ENCODE assay signal across 10 mouse cellular contexts in genomic region chr2:25240310-25240709, GRCm38 (mm10). TPM values are rescaled to one million over a fixed set of nuclear protein-coding genes. Genes with fewer than 3 reads are reported as not detected.
A peak's percentile ranks its signal among the peaks of the same experiment; 100 is the strongest.
DNase-seq lines count a peak whose midpoint lies in the region; ATAC-seq and TF ChIP-seq lines count a peak whose summit lies in the region.
"Had no signal": no experiment of that assay in that cellular context is flagged by ENCODE, and none has a peak within 500 bp of the region (broad histone marks: within the 10 kb centered on the region; RNA-seq: fewer than 3 reads in every experiment).

No protein-coding gene starts in this region.

- 51% methylated on average over 8 of the region's 8 CpGs for WGBS in kidney, embryonic 16.5 days
- 50% methylated on average over 8 of the region's 8 CpGs for WGBS in embryonic facial prominence, embryonic 13.5 days
- 51% methylated on average over 8 of the region's 8 CpGs for WGBS in intestine, embryonic 15.5 days

- peaks cover 26% of the 10 kb centered on the region for H3K4me1 ChIP-seq in kidney, embryonic 16.5 days (ENCODE audit: insufficient read depth, low read length)
- peaks cover 28% of the 10 kb centered on the region for H3K4me1 ChIP-seq in embryonic facial prominence, embryonic 13.5 days
- peaks cover 18% of the 10 kb centered on the region for H3K4me1 ChIP-seq in intestine, embryonic 15.5 days (replicated peaks)

- peak overlapping the region; percentile 56 for H3K27ac ChIP-seq in kidney, embryonic 16.5 days (ENCODE audit: low read length)
- peak overlapping the region; percentile 71; the same call in 1 of the 2 replicates for H3K27ac ChIP-seq in embryonic facial prominence, embryonic 13.5 days
- peak overlapping the region; percentile 72; the same call in 1 of the 2 replicates for H3K27ac ChIP-seq in intestine, embryonic 15.5 days

- no peak overlapping the region for H3ac ChIP-seq in myocyte (ENCODE audit: control insufficient read depth, insufficient read length)

- no peaks in the 10 kb centered on the region for H3K9me3 ChIP-seq in kidney, embryonic 16.5 days (ENCODE audit: low read length)
- no peaks in the 10 kb centered on the region for H3K9me3 ChIP-seq in embryonic facial prominence, embryonic 13.5 days
- no peaks in the 10 kb centered on the region for H3K9me3 ChIP-seq in intestine, embryonic 15.5 days

- no peak for TF ChIP-seq POLR2A in myocyte (IDR thresholded peaks at IDR 0.05; ENCODE audit: insufficient read length, low read depth)

- H3K79me2 ChIP-seq in myocyte (ENCODE audit: control insufficient read depth, insufficient read depth) = no peaks in the 10 kb centered on the region

- ATAC-seq in kidney, embryonic 16.5 days (ENCODE audit: low FRiP score, low TSS enrichment) = peak; percentile 12
- ATAC-seq in embryonic facial prominence, embryonic 13.5 days (ENCODE audit: insufficient number of reproducible peaks, insufficient read depth, low FRiP score, low TSS enrichment, low read depth) = no peak
- peak; percentile 10; the same call in 1 of the 2 replicates for ATAC-seq in intestine, embryonic 15.5 days
- no peak for ATAC-seq in monocyte, adult 5-6 weeks (replicated peaks; ENCODE audit: insufficient number of reproducible peaks, low FRiP score, low TSS enrichment, poor library complexity, severe bottlenecking)

- 0 out of 2 replicates have a peak, but pooled peaks cover under 1% of the 10 kb centered on the region for H3K36me3 ChIP-seq in kidney, embryonic 16.5 days (ENCODE audit: insufficient read depth, low read length)
- H3K36me3 ChIP-seq in embryonic facial prominence, embryonic 13.5 days = no peaks in the 10 kb centered on the region
- no peaks in the 10 kb centered on the region for H3K36me3 ChIP-seq in intestine, embryonic 15.5 days
- H3K36me3 ChIP-seq in myocyte (ENCODE audit: control insufficient read depth, insufficient read depth) = no peaks in the 10 kb centered on the region

- DNase-seq in kidney, adult 8-10 months = no peak
- DNase-seq in right cerebral cortex, postnatal 36 days (ENCODE audit: low spot score in 2 of 2) = no peak
- DNase-seq in thymus, postnatal 0 days (ENCODE audit: low spot score) = no peak

- peaks cover 20% of the 10 kb centered on the region for H3K27me3 ChIP-seq in kidney, embryonic 16.5 days (ENCODE audit: insufficient read depth, low read length)
- peaks cover 45% of the 10 kb centered on the region for H3K27me3 ChIP-seq in embryonic facial prominence, embryonic 13.5 days
- peaks cover 6% of the 10 kb centered on the region for H3K27me3 ChIP-seq in intestine, embryonic 15.5 days (replicated peaks)
- peaks cover 33% of the 10 kb centered on the region for H3K27me3 ChIP-seq in myocyte (ENCODE audit: control insufficient read depth, insufficient read depth, insufficient read length)

- peak overlapping the region; percentile 55 for H3K9ac ChIP-seq in kidney, embryonic 16.5 days (replicated peaks; ENCODE audit: low read length)
- peak overlapping the region; percentile 71 for H3K9ac ChIP-seq in embryonic facial prominence, embryonic 13.5 days
- H3K9ac ChIP-seq in intestine, embryonic 15.5 days = 0 out of 2 replicates have a peak overlapping the region, but pooled peaks have one; percentile 15

- peak overlapping the region; percentile 97 for H3K4me2 ChIP-seq in kidney, embryonic 16.5 days (replicated peaks; ENCODE audit: low read depth, low read length)
- H3K4me2 ChIP-seq in embryonic facial prominence, embryonic 13.5 days = peak overlapping the region; percentile 93
- peak overlapping the region; percentile 97 for H3K4me2 ChIP-seq in intestine, embryonic 15.5 days (replicated peaks)
- H3K4me2 ChIP-seq in myocyte (ENCODE audit: low read depth) = peak overlapping the region; percentile 65

- peak overlapping the region; percentile 63 for H3K4me3 ChIP-seq in kidney, embryonic 16.5 days (ENCODE audit: low read length)
- H3K4me3 ChIP-seq in embryonic facial prominence, embryonic 13.5 days = peak overlapping the region; percentile 57
- H3K4me3 ChIP-seq in intestine, embryonic 15.5 days (replicated peaks) = peak overlapping the region; percentile 55
- H3K4me3 ChIP-seq in myocyte = no peak overlapping the region

TF ChIP-seq in myocyte, 11 proteins besides CTCF, POLR2A, EP300 and RAD21:
- TF ChIP-seq TCF3 (IDR thresholded peaks at IDR 0.05; ENCODE audit: insufficient read length, low read depth) = no peak
- no peak for TF ChIP-seq MAX (IDR thresholded peaks at IDR 0.05; ENCODE audit: low read depth)
- no peak for TF ChIP-seq TCF12 (IDR thresholded peaks at IDR 0.05; ENCODE audit: insufficient read depth, poor library complexity, severe bottlenecking)
- TF ChIP-seq MYOG (IDR thresholded peaks at IDR 0.05; ENCODE audit: control insufficient read depth in 1 of 3, insufficient read depth in 1 of 3, insufficient read length in 2 of 3, low read depth in 2 of 3) = no peak
- TF ChIP-seq E2F4 (IDR thresholded peaks at IDR 0.05; ENCODE audit: insufficient read depth) = no peak
- TF ChIP-seq REST (IDR thresholded peaks at IDR 0.05; ENCODE audit: insufficient read depth, insufficient read length) = no peak
- no peak for TF ChIP-seq POLR2AphosphoS2 (IDR thresholded peaks at IDR 0.05; ENCODE audit: insufficient read length, low read depth)
- TF ChIP-seq USF1 (IDR thresholded peaks at IDR 0.05; ENCODE audit: low read depth) = no peak
- TF ChIP-seq MYOD1 (IDR thresholded peaks at IDR 0.05; ENCODE audit: control insufficient read depth in 1 of 3, insufficient read length in 2 of 3, low read depth in 2 of 3) = no peak
- TF ChIP-seq SRF (IDR thresholded peaks at IDR 0.05; ENCODE audit: control insufficient read depth, insufficient read length, low read depth) = no peak
- no peak for TF ChIP-seq CEBPB (IDR thresholded peaks at IDR 0.05; ENCODE audit: insufficient read depth, poor library complexity, severe bottlenecking)

RNA-seq across cellular contexts. Expression of gene Rnf208, which starts 1.7 kb away (rescaled TPM):
- polyA plus RNA-seq in kidney, embryonic 16.5 days (2015; fragmentation: Nextera tagmentation; extraction: Ambion mirVana) = 24.0 and 26.3 TPM in 2 replicates
- polyA plus RNA-seq in embryonic facial prominence, embryonic 13.5 days (2015; fragmentation: Nextera tagmentation; extraction: Ambion mirVana) = 10.8 and 11.3 TPM in 2 replicates
- polyA plus RNA-seq in intestine, embryonic 15.5 days (2015; fragmentation: Nextera tagmentation; extraction: Ambion mirVana) = 19.0 and 24.8 TPM in 2 replicates
- polyA plus RNA-seq in myocyte (2012; fragmentation: generic; extraction: Trizol) = 0.59 TPM
- total RNA-seq in monocyte, adult 5-6 weeks (2017) = not detected in 3 replicates
- polyA plus RNA-seq in thymus, postnatal 0 days (2015; fragmentation: Nextera tagmentation; extraction: Ambion mirVana) = 0.80 and 1.2 TPM in 2 replicates

RNA-seq across cellular contexts. Expression of gene Cysrt1, which starts 1.9 kb away (rescaled TPM):
- 0.21 and 0.30 TPM in 2 replicates for polyA plus RNA-seq in kidney, embryonic 16.5 days (2015; fragmentation: Nextera tagmentation; extraction: Ambion mirVana)
- polyA plus RNA-seq in embryonic facial prominence, embryonic 13.5 days (2015; fragmentation: Nextera tagmentation; extraction: Ambion mirVana) = 0.81 TPM in 1 of 2 replicates, not detected in the other
- polyA plus RNA-seq in intestine, embryonic 15.5 days (2015; fragmentation: Nextera tagmentation; extraction: Ambion mirVana) = 1.4 and 2.3 TPM in 2 replicates
- not detected for polyA plus RNA-seq in myocyte (2012; fragmentation: generic; extraction: Trizol)
- total RNA-seq in monocyte, adult 5-6 weeks (2017) = not detected in 3 replicates
- polyA plus RNA-seq in thymus, postnatal 0 days (2015; fragmentation: Nextera tagmentation; extraction: Ambion mirVana) = 0.19 and 0.33 TPM in 2 replicates
- total RNA-seq: layer of hippocampus, postnatal 36 days had no signal
- polyA plus RNA-seq: spleen, adult 2 months had no signal

RNA-seq across cellular contexts. Expression of gene Rnf224, which starts 3.7 kb away (rescaled TPM):
- 0.55 and 0.69 TPM in 2 replicates for polyA plus RNA-seq in kidney, embryonic 16.5 days (2015; fragmentation: Nextera tagmentation; extraction: Ambion mirVana)
- polyA plus RNA-seq in embryonic facial prominence, embryonic 13.5 days (2015; fragmentation: Nextera tagmentation; extraction: Ambion mirVana) = not detected in 2 replicates
- polyA plus RNA-seq in intestine, embryonic 15.5 days (2015; fragmentation: Nextera tagmentation; extraction: Ambion mirVana) = 0.14 and 0.29 TPM in 2 replicates
- polyA plus RNA-seq in myocyte (2012; fragmentation: generic; extraction: Trizol) = not detected
- total RNA-seq in monocyte, adult 5-6 weeks (2017) = not detected in 3 replicates
- polyA plus RNA-seq in thymus, postnatal 0 days (2015; fragmentation: Nextera tagmentation; extraction: Ambion mirVana) = not detected in 2 replicates
- total RNA-seq: layer of hippocampus, postnatal 36 days had no signal
- polyA plus RNA-seq: spleen, adult 2 months had no signal

RNA-seq across cellular contexts. Expression of gene Slc34a3, which starts 6.1 kb away (rescaled TPM):
- 1.9 and 2.0 TPM in 2 replicates for polyA plus RNA-seq in kidney, embryonic 16.5 days (2015; fragmentation: Nextera tagmentation; extraction: Ambion mirVana)
- polyA plus RNA-seq in embryonic facial prominence, embryonic 13.5 days (2015; fragmentation: Nextera tagmentation; extraction: Ambion mirVana) = not detected in 2 replicates
- polyA plus RNA-seq in intestine, embryonic 15.5 days (2015; fragmentation: Nextera tagmentation; extraction: Ambion mirVana) = 5.0 and 5.6 TPM in 2 replicates
- polyA plus RNA-seq in myocyte (2012; fragmentation: generic; extraction: Trizol) = not detected
- not detected in 3 replicates for total RNA-seq in monocyte, adult 5-6 weeks (2017)
- 0.05 TPM in 1 of 2 replicates, not detected in the other for polyA plus RNA-seq in thymus, postnatal 0 days (2015; fragmentation: Nextera tagmentation; extraction: Ambion mirVana)
- total RNA-seq: layer of hippocampus, postnatal 36 days had no signal

RNA-seq across cellular contexts. Expression of gene AL732309.1, which starts 6.4 kb away (rescaled TPM):
- 6.1 and 7.0 TPM in 2 replicates for polyA plus RNA-seq in kidney, embryonic 16.5 days (2015; fragmentation: Nextera tagmentation; extraction: Ambion mirVana)
- 6.9 and 7.9 TPM in 2 replicates for polyA plus RNA-seq in embryonic facial prominence, embryonic 13.5 days (2015; fragmentation: Nextera tagmentation; extraction: Ambion mirVana)
- polyA plus RNA-seq in intestine, embryonic 15.5 days (2015; fragmentation: Nextera tagmentation; extraction: Ambion mirVana) = 4.3 and 5.5 TPM in 2 replicates
- polyA plus RNA-seq in myocyte (2012; fragmentation: generic; extraction: Trizol) = 4.5 TPM
- 4.5 to 4.9 TPM in 2 of 3 replicates, not detected in the other for total RNA-seq in monocyte, adult 5-6 weeks (2017)
- polyA plus RNA-seq in thymus, postnatal 0 days (2015; fragmentation: Nextera tagmentation; extraction: Ambion mirVana) = 3.4 and 4.9 TPM in 2 replicates

Comparison
In these comparisons a context has a peak if more than half of its experiments do, and no peak if none do; other contexts are left out.
1. ATAC-seq: peak in kidney, embryonic 16.5 days (single experiment) and intestine, embryonic 15.5 days (single experiment); none in embryonic facial prominence, embryonic 13.5 days (single experiment) and monocyte, adult 5-6 weeks (single experiment).
2. H3K9ac ChIP-seq: peak in every context shown above with its lines; median percentile 71 in embryonic facial prominence, embryonic 13.5 days; 55 in kidney, embryonic 16.5 days; 15 in intestine, embryonic 15.5 days.
3. Peak in every context shown above with its lines, with median percentiles within 50 percentile points of each other: H3K27ac ChIP-seq and H3K4me2 ChIP-seq.